Mouse (Mus musculus) T-cell, adult 2 months (primary cell): ENCODE measurements around the gene Scyl2.

Source experiments
- DNase-seq: peaks from one replicate; pipeline ENCODE4 v3.0.0; 2022; ENCODE audit warnings: low spot score

Gene Scyl2

GRCm38 (mm10) chr10:89595514-89595913 is 90.6 kb downstream of the Scyl2 start:
- DNase-seq: no peak

GRCm38 (mm10) chr10:89594309-89594708 is 91.8 kb downstream of the Scyl2 start:
- DNase-seq: no peak

- DNase-seq: no peak
Measured at GRCm38 (mm10) chr10:89592797-89593196, 93.3 kb downstream of the Scyl2 start.

GRCm38 (mm10) chr10:89589877-89590276 is 96.2 kb downstream of the Scyl2 start:
- DNase-seq: no peak
